Mouse (Mus musculus) heart, postnatal 0 days (tissue): ENCODE results near the gene Necab2.

ENCODE experiments used
- CTCF ChIP-seq: IDR thresholded peaks from 2 replicates; pipeline ENCODE4 v1.5.1; 2016; ENCODE audit warnings: antibody characterized with exemption, control low read depth, low read depth
- EP300 ChIP-seq: IDR thresholded peaks from 2 replicates; pipeline ENCODE4 v1.6.1; 2016; ENCODE audit warnings: antibody characterized with exemption, low read depth

DNA sequence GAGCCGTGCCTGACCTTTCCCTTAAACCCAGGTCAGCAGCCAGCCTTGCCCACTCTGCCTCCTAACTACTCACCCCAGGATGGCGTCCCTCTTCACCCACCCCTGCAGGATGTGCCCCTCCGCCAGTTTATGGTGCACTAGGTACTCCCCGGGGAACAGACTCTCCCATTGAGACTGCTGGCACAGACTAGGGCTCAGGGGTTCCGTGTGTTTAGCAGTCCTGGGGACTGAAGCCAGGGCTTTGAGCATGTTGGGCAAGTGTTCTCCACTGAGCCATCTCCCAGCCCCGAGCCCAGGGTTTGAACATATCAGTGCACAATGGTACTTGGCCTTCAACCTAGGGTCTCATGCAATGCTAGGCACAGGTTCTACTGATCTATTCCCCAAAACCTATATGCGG lies 11.0 kb upstream of the Necab2 start:
- TF ChIP-seq CTCF (no peak), EP300 (no peak)
